Mouse (Mus musculus) hindbrain, embryonic 10.5 days (tissue): Measurements from ENCODE around the gene Zdhhc12. TPM values are rescaled to one million over a fixed set of nuclear protein-coding genes. Genes with fewer than 3 reads are reported as not detected.

ENCODE experiments used
- DNase-seq: peaks from one replicate; pipeline ENCODE4 v3.0.0-alpha.2; 2017; ENCODE audit warnings: low spot score
- H3K27ac ChIP-seq: fragments of 300-500 bp; sonication (generic); 2 replicates; pipeline ENCODE4 v1.5.1; 2016; ENCODE audit warnings: mild to moderate bottlenecking, moderate library complexity
- H3K27me3 ChIP-seq: fragments of 300-500 bp; sonication (generic); 2 replicates; pipeline ENCODE4 v1.6.1; 2016; ENCODE audit warnings: mild to moderate bottlenecking; ENCODE audit not compliant: poor library complexity, insufficient read depth, severe bottlenecking
- H3K36me3 ChIP-seq: fragments of 300-500 bp; sonication (generic); 2 replicates; pipeline ENCODE4 v1.6.1; 2016; ENCODE audit warnings: mild to moderate bottlenecking, moderate library complexity
- H3K4me1 ChIP-seq: fragments of 300-500 bp; sonication (generic); replicated peaks from 2 replicates; pipeline ENCODE4 v1.6.1; 2016; ENCODE audit warnings: mild to moderate bottlenecking
- H3K4me3 ChIP-seq: fragments of 300-500 bp; sonication (generic); 2 replicates; pipeline ENCODE4 v1.5.1; 2016; ENCODE audit warnings: mild to moderate bottlenecking, moderate library complexity
- H3K9me3 ChIP-seq: fragments of 300-500 bp; sonication (generic); 2 replicates; pipeline ENCODE4 v1.6.1; 2016; ENCODE audit warnings: mild to moderate bottlenecking, moderate library complexity
- WGBS: fragments of 180-500 bp; shearing (Covaris S2); methylation state at CpG from one replicate; pipeline ENCODE4 v1.1.7; 2016; 5-methylcytosine and 5-hydroxymethylcytosine counted together
- polyA plus RNA-seq: library from polyadenylated mRNA; unstranded; fragments of >200 nt; fragmentation: Nextera tagmentation; extraction: Ambion mirVana; gene quantifications from 2 replicates; pipeline ENCODE4 v1.2.1, GENCODE M21; 2016

Gene Zdhhc12
- polyA plus RNA-seq, 1 experiment from 2014 or later, result 37.6 TPM

GRCm38 (mm10) chr2:30091521-30091920, 1.9 kb downstream of the Zdhhc12 start:
- no peak overlapping the region for H3K27ac ChIP-seq
- peak overlapping the region; percentile 75 for H3K4me3 ChIP-seq
- no peaks in the 10 kb centered on the region for H3K9me3 ChIP-seq
- H3K36me3 ChIP-seq, result peaks cover 42% of the 10 kb centered on the region
- DNase-seq, result no peak
- H3K27me3 ChIP-seq, result no peaks in the 10 kb centered on the region
- H3K4me1 ChIP-seq, result peaks cover 30% of the 10 kb centered on the region
- 96% methylated on average over 12 of the region's 12 CpGs for WGBS

- peaks cover 20% of the 10 kb centered on the region for H3K4me1 ChIP-seq
- 91% methylated on average over 4 of the region's 4 CpGs for WGBS
- DNase-seq, result no peak
- no peaks in the 10 kb centered on the region for H3K27me3 ChIP-seq
- H3K27ac ChIP-seq, result no peak overlapping the region
- H3K4me3 ChIP-seq, result no peak overlapping the region
- no peaks in the 10 kb centered on the region for H3K9me3 ChIP-seq
- peaks cover 41% of the 10 kb centered on the region for H3K36me3 ChIP-seq
Measured at GRCm38 (mm10) chr2:30087310-30087709, 6.1 kb downstream of the Zdhhc12 start.

GRCm38 (mm10) chr2:30084632-30085031, 8.8 kb downstream of the Zdhhc12 start:
- peak; percentile 45 for DNase-seq
- H3K27ac ChIP-seq, result peak overlapping the region; percentile 30

GRCm38 (mm10) chr2:30084113-30084512, 9.3 kb downstream of the Zdhhc12 start:
- WGBS, result 61% methylated on average over 5 of the region's 5 CpGs
- H3K36me3 ChIP-seq, result peaks cover 24% of the 10 kb centered on the region
- H3K9me3 ChIP-seq, result no peaks in the 10 kb centered on the region
- H3K4me1 ChIP-seq, result peaks cover 26% of the 10 kb centered on the region
- DNase-seq, result no peak
- H3K27ac ChIP-seq, result peak overlapping the region; percentile 30
- H3K4me3 ChIP-seq, result peak overlapping the region; percentile 42
- H3K27me3 ChIP-seq, result no peaks in the 10 kb centered on the region

More at GRCm38 (mm10) chr2:30084632-30085031, 8.8 kb downstream of the Zdhhc12 start:
- H3K36me3 ChIP-seq, result peaks cover 26% of the 10 kb centered on the region
- H3K27me3 ChIP-seq, result no peaks in the 10 kb centered on the region
- WGBS, result 8% methylated on average over 12 of the region's 12 CpGs
- peak overlapping the region; percentile 42 for H3K4me3 ChIP-seq
- peaks cover 22% of the 10 kb centered on the region for H3K4me1 ChIP-seq
- no peaks in the 10 kb centered on the region for H3K9me3 ChIP-seq

GRCm38 (mm10) chr2:30080181-30080800, 13.2 kb downstream of the Zdhhc12 start:
- Histone ChIP-seq H3K4me1 (peaks cover 48% of the 10 kb centered on the region), H3K4me3 (no peak overlapping the region)
- WGBS, result 93% methylated on average over 15 of the region's 15 CpGs

GRCm38 (mm10) chr2:30078760-30079159, 14.7 kb downstream of the Zdhhc12 start:
- Histone ChIP-seq H3K27me3 (no peaks in the 10 kb centered on the region), H3K27ac (peak overlapping the region; percentile 89), H3K4me1 (peaks cover 35% of the 10 kb centered on the region), H3K4me3 (peak overlapping the region; percentile 67), H3K9me3 (no peaks in the 10 kb centered on the region), H3K36me3 (peaks cover 27% of the 10 kb centered on the region)
- DNase-seq, result no peak
- WGBS, result 78% methylated on average over 4 of the region's 4 CpGs

More at GRCm38 (mm10) chr2:30080181-30080800, 13.2 kb downstream of the Zdhhc12 start:
- peak overlapping the region; percentile 23; the same call in 1 of the 2 replicates for H3K27ac ChIP-seq
- no peaks in the 10 kb centered on the region for H3K9me3 ChIP-seq
- no peaks in the 10 kb centered on the region for H3K27me3 ChIP-seq
- DNase-seq, result no peak
- peaks cover 15% of the 10 kb centered on the region for H3K36me3 ChIP-seq

GRCm38 (mm10) chr2:30078349-30078712, 15.1 kb downstream of the Zdhhc12 start:
- 23% methylated on average over 10 of the region's 10 CpGs for WGBS
- Histone ChIP-seq H3K36me3 (peaks cover 32% of the 10 kb centered on the region), H3K4me3 (peak overlapping the region; percentile 67), H3K4me1 (peaks cover 35% of the 10 kb centered on the region), H3K27me3 (no peaks in the 10 kb centered on the region), H3K27ac (peak overlapping the region; percentile 89), H3K9me3 (no peaks in the 10 kb centered on the region)
- DNase-seq, result no peak

GRCm38 (mm10) chr2:30077502-30078348, 15.7 kb downstream of the Zdhhc12 start, which contains the start of gene Pkn3:
Gene Pkn3, plus strand, starts transcription at chr2:30077684.
- under 1% methylated on average over 53 of the region's 53 CpGs for WGBS
- DNase-seq, result peak; percentile 89
- no peaks in the 10 kb centered on the region for H3K27me3 ChIP-seq

GRCm38 (mm10) chr2:30076959-30077358, 16.5 kb downstream of the Zdhhc12 start:
- peaks cover 40% of the 10 kb centered on the region for H3K36me3 ChIP-seq
- peak overlapping the region; percentile 67 for H3K4me3 ChIP-seq
- H3K9me3 ChIP-seq, result no peaks in the 10 kb centered on the region
- DNase-seq, result no peak
- peak overlapping the region; percentile 89 for H3K27ac ChIP-seq
- 69% methylated on average over 6 of the region's 6 CpGs for WGBS
- peaks cover 31% of the 10 kb centered on the region for H3K4me1 ChIP-seq
- no peaks in the 10 kb centered on the region for H3K27me3 ChIP-seq

More at GRCm38 (mm10) chr2:30077502-30078348, 15.7 kb downstream of the Zdhhc12 start, which contains the start of gene Pkn3:
- Histone ChIP-seq H3K36me3 (peaks cover 35% of the 10 kb centered on the region), H3K4me3 (peak within 1 kb of the TSS; percentile 67), H3K9me3 (no peaks in the 10 kb centered on the region), H3K4me1 (peaks cover 32% of the 10 kb centered on the region), H3K27ac (peak within 1 kb of the TSS; percentile 89)

- Histone ChIP-seq H3K36me3 (peaks cover 43% of the 10 kb centered on the region), H3K4me1 (peaks cover 31% of the 10 kb centered on the region), H3K4me3 (no peak overlapping the region), H3K27me3 (no peaks in the 10 kb centered on the region), H3K9me3 (no peaks in the 10 kb centered on the region), H3K27ac (no peak overlapping the region)
- DNase-seq, result no peak
- WGBS, result 93% methylated on average over 9 of the region's 9 CpGs
Measured at GRCm38 (mm10) chr2:30076439-30076838, 17.0 kb downstream of the Zdhhc12 start.

- DNase-seq, result no peak
- Histone ChIP-seq H3K36me3 (peaks cover 45% of the 10 kb centered on the region), H3K27me3 (no peaks in the 10 kb centered on the region), H3K9me3 (no peaks in the 10 kb centered on the region), H3K4me3 (no peak overlapping the region), H3K27ac (no peak overlapping the region), H3K4me1 (peaks cover 31% of the 10 kb centered on the region)
- WGBS, result 89% methylated on average over 3 of the region's 3 CpGs
Measured at GRCm38 (mm10) chr2:30075625-30076024, 17.8 kb downstream of the Zdhhc12 start.

- H3K4me1 ChIP-seq, result peaks cover 17% of the 10 kb centered on the region
- 80% methylated on average over 3 of the region's 3 CpGs for WGBS
- DNase-seq, result no peak
- H3K4me3 ChIP-seq, result no peak overlapping the region
- H3K27ac ChIP-seq, result no peak overlapping the region
- H3K27me3 ChIP-seq, result no peaks in the 10 kb centered on the region
- H3K9me3 ChIP-seq, result no peaks in the 10 kb centered on the region
- peaks cover 59% of the 10 kb centered on the region for H3K36me3 ChIP-seq
Measured at GRCm38 (mm10) chr2:30073285-30073684, 20.2 kb downstream of the Zdhhc12 start.

GRCm38 (mm10) chr2:30072875-30073274, 20.6 kb downstream of the Zdhhc12 start:
- no peak overlapping the region for H3K27ac ChIP-seq
- peaks cover 17% of the 10 kb centered on the region for H3K4me1 ChIP-seq
- 77% methylated on average over 7 of the region's 7 CpGs for WGBS
- H3K4me3 ChIP-seq, result no peak overlapping the region
- no peaks in the 10 kb centered on the region for H3K9me3 ChIP-seq
- no peaks in the 10 kb centered on the region for H3K27me3 ChIP-seq
- no peak for DNase-seq
- peaks cover 63% of the 10 kb centered on the region for H3K36me3 ChIP-seq
